18 mouse cellular contexts compared by ENCODE assay signal in the genomic region with DNA sequence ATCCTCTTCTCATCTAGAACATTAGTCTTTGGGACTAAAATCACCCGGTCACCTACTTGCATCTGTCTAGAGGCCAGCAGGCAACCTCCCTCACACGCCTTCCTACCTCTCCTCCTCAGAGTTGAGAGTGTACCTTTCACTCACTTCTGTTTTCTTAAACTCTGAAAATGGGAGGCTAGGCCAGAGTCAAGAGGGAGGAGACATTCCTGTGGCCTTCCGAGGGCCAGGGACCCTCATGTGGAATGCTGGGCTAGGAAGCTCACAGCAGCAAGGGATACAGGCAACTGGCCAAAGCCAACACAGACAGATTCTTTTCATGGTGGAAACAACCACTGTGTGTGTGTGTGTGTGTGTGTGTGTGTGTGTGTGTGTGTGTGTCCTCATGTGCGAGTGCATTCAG. TPM values are rescaled to one million over a fixed set of nuclear protein-coding genes. Genes with fewer than 3 reads are reported as not detected.
A peak's percentile ranks its signal among the peaks of the same experiment; 100 is the strongest.
DNase-seq lines count a peak whose midpoint lies in the region; ATAC-seq and TF ChIP-seq lines count a peak whose summit lies in the region.
"Had no signal": no experiment of that assay in that cellular context is flagged by ENCODE, and none has a peak within 500 bp of the region (broad histone marks: within the 10 kb centered on the region; RNA-seq: fewer than 3 reads in every experiment).

No protein-coding gene starts in this region.

- WGBS in limb, embryonic 13.5 days: 71% methylated on average over 4 of the region's 4 CpGs
- 83% methylated on average over 4 of the region's 4 CpGs for WGBS in limb, embryonic 10.5 days
- WGBS in kidney, embryonic 14.5 days: 41% methylated on average over 4 of the region's 4 CpGs
- WGBS in lung, adult 2 months: 53% methylated on average over 4 of the region's 4 CpGs
- 87% methylated on average over 4 of the region's 4 CpGs for WGBS in midbrain, embryonic 13.5 days

- TF ChIP-seq POLR2A in lung, adult 2 months (IDR thresholded peaks at IDR 0.05; ENCODE audit: borderline replicate concordance, extremely low read depth, low read depth, low read length): no peak

- H3K27me3 ChIP-seq in limb, embryonic 13.5 days: no peaks in the 10 kb centered on the region
- no peaks in the 10 kb centered on the region for H3K27me3 ChIP-seq in limb, embryonic 10.5 days (ENCODE audit: low read depth, poor library complexity, severe bottlenecking)
- H3K27me3 ChIP-seq in kidney, embryonic 14.5 days (ENCODE audit: control insufficient read depth, insufficient read depth, low read length): no peaks in the 10 kb centered on the region
- H3K27me3 ChIP-seq in midbrain, embryonic 13.5 days: no peaks in the 10 kb centered on the region
- H3K27me3 ChIP-seq: forebrain, embryonic 15.5 days; stomach, embryonic 15.5 days had no signal

- no peak overlapping the region for H3K27ac ChIP-seq in limb, embryonic 13.5 days
- no peak overlapping the region for H3K27ac ChIP-seq in limb, embryonic 10.5 days
- no peak overlapping the region for H3K27ac ChIP-seq in kidney, embryonic 14.5 days (ENCODE audit: low read depth, low read length)
- no peak overlapping the region for H3K27ac ChIP-seq in midbrain, embryonic 13.5 days
- H3K27ac ChIP-seq: forebrain, embryonic 15.5 days; hindbrain, postnatal 0 days; stomach, embryonic 15.5 days had no signal

- no peak overlapping the region for H3K9ac ChIP-seq in limb, embryonic 13.5 days
- H3K9ac ChIP-seq in kidney, embryonic 14.5 days (ENCODE audit: low read depth, low read length): no peak overlapping the region
- no peak overlapping the region for H3K9ac ChIP-seq in midbrain, embryonic 13.5 days (replicated peaks)
- H3K9ac ChIP-seq: forebrain, embryonic 15.5 days; stomach, embryonic 15.5 days had no signal

- peak; percentile 54; the same call in 1 of the 2 replicates for ATAC-seq in limb, embryonic 13.5 days (ENCODE audit: low FRiP score, low read depth)
- peak; percentile 88 for ATAC-seq in kidney, embryonic 14.5 days (ENCODE audit: low FRiP score, low TSS enrichment)
- no peak for ATAC-seq in midbrain, embryonic 13.5 days
- ATAC-seq: CD4-positive, CD25-positive, alpha-beta regulatory T cell, adult 4 months; forebrain, embryonic 15.5 days; hindbrain, postnatal 0 days had no signal

- TF ChIP-seq CTCF in lung, adult 2 months (IDR thresholded peaks at IDR 0.05; ENCODE audit: insufficient read depth, low read length): no peak

- no peak for DNase-seq in limb, embryonic 10.5 days (ENCODE audit: low spot score)
- peak; percentile 44 for DNase-seq in lung, adult 2 months
- no peak for DNase-seq in liver
- no peak for DNase-seq in layer of hippocampus, adult 9-10 months (ENCODE audit: low spot score)
- no peak for DNase-seq in urinary bladder, postnatal 10 days (ENCODE audit: low spot score)
- DNase-seq: adrenal gland, adult 2 months; cerebellum, postnatal 10 days; gastrocnemius, postnatal 10 days; right cerebral cortex, postnatal 4 days; thymus, postnatal 25 days had no signal

- H3K36me3 ChIP-seq in limb, embryonic 13.5 days: peaks cover 81% of the 10 kb centered on the region
- peaks cover 93% of the 10 kb centered on the region for H3K36me3 ChIP-seq in limb, embryonic 10.5 days
- H3K36me3 ChIP-seq in kidney, embryonic 14.5 days (ENCODE audit: control insufficient read depth, insufficient read depth, low read length): no peaks in the 10 kb centered on the region; the same call in 1 of the 2 replicates
- no peaks in the 10 kb centered on the region for H3K36me3 ChIP-seq in midbrain, embryonic 13.5 days
- H3K36me3 ChIP-seq: forebrain, embryonic 15.5 days had no signal

- H3K4me2 ChIP-seq in limb, embryonic 13.5 days (replicated peaks): no peak overlapping the region
- no peak overlapping the region for H3K4me2 ChIP-seq in kidney, embryonic 14.5 days (replicated peaks; ENCODE audit: low read depth, low read length)
- no peak overlapping the region for H3K4me2 ChIP-seq in midbrain, embryonic 13.5 days (replicated peaks)
- H3K4me2 ChIP-seq: forebrain, embryonic 15.5 days; liver, embryonic 11.5 days; stomach, embryonic 15.5 days had no signal

- H3K4me3 ChIP-seq in limb, embryonic 13.5 days: no peak overlapping the region
- no peak overlapping the region for H3K4me3 ChIP-seq in limb, embryonic 10.5 days
- no peak overlapping the region for H3K4me3 ChIP-seq in kidney, embryonic 14.5 days (ENCODE audit: low read length)
- no peak overlapping the region for H3K4me3 ChIP-seq in lung, adult 2 months (replicated peaks; ENCODE audit: extremely low read depth, low read depth, low read length)
- H3K4me3 ChIP-seq in midbrain, embryonic 13.5 days (replicated peaks): no peak overlapping the region
- H3K4me3 ChIP-seq: forebrain, embryonic 15.5 days; stomach, embryonic 15.5 days had no signal

- H3K9me3 ChIP-seq in limb, embryonic 13.5 days: no peaks in the 10 kb centered on the region
- H3K9me3 ChIP-seq in limb, embryonic 10.5 days (replicated peaks): no peaks in the 10 kb centered on the region
- H3K9me3 ChIP-seq in kidney, embryonic 14.5 days (ENCODE audit: control insufficient read depth, low read length): no peaks in the 10 kb centered on the region
- H3K9me3 ChIP-seq in midbrain, embryonic 13.5 days: no peaks in the 10 kb centered on the region
- H3K9me3 ChIP-seq: forebrain, embryonic 15.5 days; stomach, embryonic 15.5 days had no signal

- peaks cover 8% of the 10 kb centered on the region for H3K4me1 ChIP-seq in limb, embryonic 13.5 days
- peaks cover 7% of the 10 kb centered on the region; the same call in 1 of the 2 replicates for H3K4me1 ChIP-seq in limb, embryonic 10.5 days
- H3K4me1 ChIP-seq in kidney, embryonic 14.5 days (ENCODE audit: control insufficient read depth, insufficient read depth, low read length): no peaks in the 10 kb centered on the region
- H3K4me1 ChIP-seq in lung, adult 2 months (ENCODE audit: control insufficient read depth, insufficient read depth, low read length): no peaks in the 10 kb centered on the region
- H3K4me1 ChIP-seq in midbrain, embryonic 13.5 days (replicated peaks): peaks cover 3% of the 10 kb centered on the region; the same call in 1 of the 2 replicates
- H3K4me1 ChIP-seq: forebrain, embryonic 15.5 days; stomach, embryonic 15.5 days had no signal

RNA-seq across cellular contexts. Expression of a gene that starts 49.2 kb away (rescaled TPM):
- 5.4 and 5.5 TPM in 2 replicates for polyA plus RNA-seq in limb, embryonic 13.5 days (2015; fragmentation: Nextera tagmentation; extraction: Ambion mirVana)
- polyA plus RNA-seq in limb, embryonic 10.5 days (2016; fragmentation: Nextera tagmentation; extraction: Ambion mirVana): 9.1 and 9.2 TPM in 2 replicates
- 8.9 and 9.3 TPM in 2 replicates for polyA plus RNA-seq in kidney, embryonic 14.5 days (2014; fragmentation: Nextera tagmentation; extraction: Ambion mirVana)
- 36.2 and 39.7 TPM in 2 replicates for polyA plus RNA-seq in lung, adult 2 months (2012; rRNA removed)
- polyA plus RNA-seq in midbrain, embryonic 13.5 days (2015; fragmentation: Nextera tagmentation; extraction: Ambion mirVana): 3.3 and 3.5 TPM in 2 replicates
